In genomic region chr4:106606639-106607554, GRCm38 (mm10) we compare ENCODE assay signal across 9 mouse cellular contexts. TPM values are rescaled to one million over a fixed set of nuclear protein-coding genes. Genes with fewer than 3 reads are reported as not detected.
DNase-seq lines count a peak whose midpoint lies in the region; ATAC-seq and TF ChIP-seq lines count a peak whose summit lies in the region.
"Had no signal": no experiment of that assay in that cellular context is flagged by ENCODE, and none has a peak within 500 bp of the region (broad histone marks: within the 10 kb centered on the region; RNA-seq: fewer than 3 reads in every experiment).

No protein-coding gene starts in this region.

- no peaks in the 10 kb centered on the region for H3K9me3 ChIP-seq in heart, embryonic 15.5 days (replicated peaks)
- no peaks in the 10 kb centered on the region for H3K9me3 ChIP-seq in intestine, embryonic 15.5 days
- H3K9me3 ChIP-seq in midbrain, postnatal 0 days (ENCODE audit: low read length) = no peaks in the 10 kb centered on the region

- H3K27ac ChIP-seq in heart, embryonic 15.5 days = no peak overlapping the region
- no peak overlapping the region for H3K27ac ChIP-seq in intestine, embryonic 15.5 days
- H3K27ac ChIP-seq in midbrain, postnatal 0 days (ENCODE audit: low read depth, low read length) = no peak overlapping the region

- DNase-seq in heart, adult 18-20 months = no peak
- peak; percentile 69 for DNase-seq in embryo, embryonic 11 days
- DNase-seq in midbrain, postnatal 0 days (ENCODE audit: low spot score) = peak; percentile 69
- no peak for DNase-seq in frontal cortex, postnatal 14 days (ENCODE audit: low spot score in 2 of 2)
- no peak for DNase-seq in thymus, postnatal 14 days
- no peak for DNase-seq in spleen, adult 12 weeks (ENCODE audit: low spot score)

- 0 out of 2 replicates have a peak, but pooled peaks cover 6% of the 10 kb centered on the region for H3K4me1 ChIP-seq in heart, embryonic 15.5 days (replicated peaks)
- H3K4me1 ChIP-seq in intestine, embryonic 15.5 days (replicated peaks) = 0 out of 2 replicates have a peak, but pooled peaks cover 4% of the 10 kb centered on the region
- no peaks in the 10 kb centered on the region for H3K4me1 ChIP-seq in midbrain, postnatal 0 days (ENCODE audit: insufficient read depth, low read length)

- peak; percentile 31; the same call in 1 of the 2 replicates for TF ChIP-seq CTCF in midbrain, postnatal 0 days (IDR thresholded peaks at IDR 0.05)

- H3K9ac ChIP-seq in heart, embryonic 15.5 days = no peak overlapping the region
- H3K9ac ChIP-seq in intestine, embryonic 15.5 days = no peak overlapping the region
- no peak overlapping the region for H3K9ac ChIP-seq in midbrain, postnatal 0 days (replicated peaks; ENCODE audit: low read length, poor library complexity, severe bottlenecking)

- no peaks in the 10 kb centered on the region for H3K36me3 ChIP-seq in heart, embryonic 15.5 days
- H3K36me3 ChIP-seq in intestine, embryonic 15.5 days = no peaks in the 10 kb centered on the region
- H3K36me3 ChIP-seq in midbrain, postnatal 0 days (ENCODE audit: insufficient read depth, low read length) = no peaks in the 10 kb centered on the region
- H3K36me3 ChIP-seq: G1E had no signal

- 40% methylated on average over 18 of the region's 18 CpGs for WGBS in heart, embryonic 15.5 days
- 38% methylated on average over 18 of the region's 18 CpGs for WGBS in intestine, embryonic 15.5 days
- 44% methylated on average over 18 of the region's 18 CpGs for WGBS in midbrain, postnatal 0 days

- peak overlapping the region; percentile 51 for H3K4me2 ChIP-seq in heart, embryonic 15.5 days
- peak overlapping the region; percentile 45 for H3K4me2 ChIP-seq in intestine, embryonic 15.5 days (replicated peaks)
- peak overlapping the region; percentile 10; the same call in 1 of the 2 replicates for H3K4me2 ChIP-seq in midbrain, postnatal 0 days (ENCODE audit: low read depth, low read length, poor library complexity, severe bottlenecking)

- peak overlapping the region; percentile 20 for H3K4me3 ChIP-seq in heart, embryonic 15.5 days
- H3K4me3 ChIP-seq in intestine, embryonic 15.5 days (replicated peaks) = no peak overlapping the region
- no peak overlapping the region for H3K4me3 ChIP-seq in midbrain, postnatal 0 days (ENCODE audit: low read depth, low read length)

- no peaks in the 10 kb centered on the region for H3K27me3 ChIP-seq in heart, embryonic 15.5 days
- H3K27me3 ChIP-seq in intestine, embryonic 15.5 days (replicated peaks) = no peaks in the 10 kb centered on the region
- no peaks in the 10 kb centered on the region for H3K27me3 ChIP-seq in midbrain, postnatal 0 days (ENCODE audit: insufficient read depth, low read length)

- peak; percentile 53; the same call in 1 of the 2 replicates for ATAC-seq in heart, embryonic 15.5 days (replicated peaks; ENCODE audit: insufficient number of reproducible peaks, insufficient read depth, low FRiP score, low read depth)
- ATAC-seq in intestine, embryonic 15.5 days = peak; percentile 84
- peak; percentile 85 for ATAC-seq in midbrain, postnatal 0 days (ENCODE audit: low FRiP score)

RNA-seq across cellular contexts. Expression of gene Lexm, which starts 10.1 kb away (rescaled TPM):
- not detected in 2 replicates for polyA plus RNA-seq in heart, embryonic 15.5 days (2015; fragmentation: Nextera tagmentation; extraction: Ambion mirVana)
- total RNA-seq in heart, adult 18-20 months (2021) = not detected
- not detected in 2 replicates for polyA plus RNA-seq in intestine, embryonic 15.5 days (2015; fragmentation: Nextera tagmentation; extraction: Ambion mirVana)
- not detected in 2 replicates for total RNA-seq in midbrain, postnatal 0 days (2014; rRNA removed)
- not detected in 2 replicates for polyA plus RNA-seq in midbrain, postnatal 0 days (2015; fragmentation: Nextera tagmentation; extraction: Ambion mirVana)
- total RNA-seq: G1E had no signal
- polyA plus RNA-seq: G1E had no signal

RNA-seq across cellular contexts. Expression of gene Ttc22, which starts 15.3 kb away (rescaled TPM):
- polyA plus RNA-seq in heart, embryonic 15.5 days (2015; fragmentation: Nextera tagmentation; extraction: Ambion mirVana) = 0.47 and 0.99 TPM in 2 replicates
- total RNA-seq in heart, adult 18-20 months (2021) = not detected
- 8.6 and 10.1 TPM in 2 replicates for polyA plus RNA-seq in intestine, embryonic 15.5 days (2015; fragmentation: Nextera tagmentation; extraction: Ambion mirVana)
- 4.1 and 4.6 TPM in 2 replicates for total RNA-seq in midbrain, postnatal 0 days (2014; rRNA removed)
- polyA plus RNA-seq in midbrain, postnatal 0 days (2015; fragmentation: Nextera tagmentation; extraction: Ambion mirVana) = 4.1 and 4.7 TPM in 2 replicates
- total RNA-seq: G1E had no signal
- polyA plus RNA-seq: G1E had no signal

RNA-seq across cellular contexts. Expression of gene Pars2, which starts 44.0 kb away (rescaled TPM):
- polyA plus RNA-seq in heart, embryonic 15.5 days (2015; fragmentation: Nextera tagmentation; extraction: Ambion mirVana) = 10.6 and 10.8 TPM in 2 replicates
- total RNA-seq in heart, adult 18-20 months (2021) = 1 to 10 TPM; 4.8 to 4.9 TPM
- polyA plus RNA-seq in intestine, embryonic 15.5 days (2015; fragmentation: Nextera tagmentation; extraction: Ambion mirVana) = 14.5 and 15.0 TPM in 2 replicates
- total RNA-seq in midbrain, postnatal 0 days (2014; rRNA removed) = 5.9 and 10.3 TPM in 2 replicates
- 7.0 and 7.4 TPM in 2 replicates for polyA plus RNA-seq in midbrain, postnatal 0 days (2015; fragmentation: Nextera tagmentation; extraction: Ambion mirVana)

RNA-seq across cellular contexts. Expression of gene Dhcr24, which starts 46.1 kb away (rescaled TPM):
- polyA plus RNA-seq in heart, embryonic 15.5 days (2015; fragmentation: Nextera tagmentation; extraction: Ambion mirVana) = 1.9 and 2.8 TPM in 2 replicates
- 1 to 10 TPM; 1.5 to 2.5 TPM for total RNA-seq in heart, adult 18-20 months (2021)
- 8.0 and 9.1 TPM in 2 replicates for polyA plus RNA-seq in intestine, embryonic 15.5 days (2015; fragmentation: Nextera tagmentation; extraction: Ambion mirVana)
- 107 and 139 TPM in 2 replicates for total RNA-seq in midbrain, postnatal 0 days (2014; rRNA removed)
- polyA plus RNA-seq in midbrain, postnatal 0 days (2015; fragmentation: Nextera tagmentation; extraction: Ambion mirVana) = 8.0 and 8.1 TPM in 2 replicates

Comparison
In these comparisons a context has a peak if more than half of its experiments do, and no peak if none do; other contexts are left out.
1. DNase-seq: peak in embryo, embryonic 11 days (single experiment) and midbrain, postnatal 0 days (single experiment); none in heart, adult 18-20 months (0 of 2), frontal cortex, postnatal 14 days (0 of 2), thymus, postnatal 14 days (single experiment) and spleen, adult 12 weeks (single experiment).
2. Peak in every context shown above with its lines, with median percentiles within 50 percentile points of each other: ATAC-seq and H3K4me2 ChIP-seq.